21 mouse cellular contexts compared by ENCODE assay signal in genomic region chr1:180168294-180168693, GRCm38 (mm10). TPM values are rescaled to one million over a fixed set of nuclear protein-coding genes. Genes with fewer than 3 reads are reported as not detected.
DNase-seq lines count a peak whose midpoint lies in the region; ATAC-seq lines count a peak whose summit lies in the region.
"Had no signal": no experiment of that assay in that cellular context is flagged by ENCODE, and none has a peak within 500 bp of the region (broad histone marks: within the 10 kb centered on the region; RNA-seq: fewer than 3 reads in every experiment).

No protein-coding gene starts in this region.

- 0 out of 2 replicates have a peak, but pooled peaks cover 4% of the 10 kb centered on the region for H3K36me3 ChIP-seq in heart, embryonic 11.5 days (ENCODE audit: control insufficient read depth, insufficient read depth, low read length)
- 0 out of 2 replicates have a peak, but pooled peaks cover 7% of the 10 kb centered on the region for H3K36me3 ChIP-seq in forebrain, embryonic 15.5 days

- DNase-seq in adrenal gland, adult 8-10 months: peak; percentile 8
- no peak for DNase-seq in adrenal gland, postnatal 36 days
- DNase-seq in heart, adult 11 months: peak; percentile 94
- DNase-seq in testis, postnatal 10 days (ENCODE audit: low spot score): peak; percentile 45
- no peak for DNase-seq in testis, postnatal 14 days (ENCODE audit: low spot score)
- no peak for DNase-seq in c-Kit-positive CD71-positive TER-119-positive erythroid progenitor cells, embryonic 14.5 days (ENCODE audit: low spot score)
- DNase-seq: kidney, postnatal 36 days; lung, adult 2 months; midbrain, embryonic 14.5 days; thymus, adult 18-20 months; thymus, postnatal 4 days had no signal

- 88% methylated on average over 6 of the region's 6 CpGs for WGBS in heart, embryonic 11.5 days (ENCODE audit: insufficient replicate concordance)
- 93% methylated on average over 6 of the region's 6 CpGs for WGBS in forebrain, embryonic 15.5 days

- no peaks in the 10 kb centered on the region for H3K4me1 ChIP-seq in heart, embryonic 11.5 days (ENCODE audit: control insufficient read depth, insufficient read depth, low read length)
- H3K4me1 ChIP-seq in forebrain, embryonic 15.5 days: no peaks in the 10 kb centered on the region
- H3K4me1 ChIP-seq: embryonic facial prominence, embryonic 12.5 days; forebrain, embryonic 13.5 days; neural tube, embryonic 13.5 days had no signal

- no peaks in the 10 kb centered on the region for H3K27me3 ChIP-seq in heart, embryonic 11.5 days (ENCODE audit: control insufficient read depth, insufficient read depth, low read length)
- no peaks in the 10 kb centered on the region for H3K27me3 ChIP-seq in forebrain, embryonic 15.5 days
- H3K27me3 ChIP-seq: embryonic facial prominence, embryonic 12.5 days; forebrain, embryonic 13.5 days; neural tube, embryonic 13.5 days; Patski had no signal

- no peak overlapping the region for H3K27ac ChIP-seq in heart, embryonic 11.5 days (ENCODE audit: low read depth, low read length)
- H3K27ac ChIP-seq in forebrain, embryonic 15.5 days (replicated peaks): no peak overlapping the region
- H3K27ac ChIP-seq: embryonic facial prominence, embryonic 12.5 days; forebrain, embryonic 13.5 days; limb, embryonic 10.5 days; neural tube, embryonic 13.5 days had no signal

- H3K9me3 ChIP-seq in heart, embryonic 11.5 days (replicated peaks; ENCODE audit: control insufficient read depth, low read length): no peaks in the 10 kb centered on the region
- no peaks in the 10 kb centered on the region for H3K9me3 ChIP-seq in forebrain, embryonic 15.5 days
- H3K9me3 ChIP-seq: embryonic facial prominence, embryonic 12.5 days; forebrain, embryonic 13.5 days; limb, embryonic 10.5 days; neural tube, embryonic 13.5 days had no signal

- H3K9ac ChIP-seq in heart, embryonic 11.5 days (ENCODE audit: low read depth, low read length): no peak overlapping the region
- H3K9ac ChIP-seq in forebrain, embryonic 15.5 days (replicated peaks): no peak overlapping the region
- H3K9ac ChIP-seq: embryonic facial prominence, embryonic 12.5 days; forebrain, embryonic 13.5 days; neural tube, embryonic 13.5 days had no signal

- H3K4me2 ChIP-seq in heart, embryonic 11.5 days: no peak overlapping the region
- no peak overlapping the region for H3K4me2 ChIP-seq in forebrain, embryonic 15.5 days (replicated peaks)
- H3K4me2 ChIP-seq: embryonic facial prominence, embryonic 12.5 days; forebrain, embryonic 13.5 days; neural tube, embryonic 13.5 days had no signal

- H3K4me3 ChIP-seq in heart, embryonic 11.5 days (ENCODE audit: low read depth, low read length): no peak overlapping the region
- no peak overlapping the region for H3K4me3 ChIP-seq in forebrain, embryonic 15.5 days
- H3K4me3 ChIP-seq: embryonic facial prominence, embryonic 12.5 days; erythroblast, embryonic 14.5 days; forebrain, embryonic 13.5 days; limb, embryonic 10.5 days; megakaryocyte, embryonic 14.5 days; neural tube, embryonic 13.5 days had no signal

- ATAC-seq in heart, embryonic 11.5 days (replicated peaks; ENCODE audit: insufficient number of reproducible peaks, low FRiP score, low TSS enrichment): no peak
- ATAC-seq in forebrain, embryonic 15.5 days (replicated peaks): no peak
- ATAC-seq: CD4-positive, CD25-positive, alpha-beta regulatory T cell, adult 4 months; forebrain, embryonic 13.5 days; Patski had no signal

RNA-seq across cellular contexts. Expression of gene Coq8a, which starts 31.1 kb away (rescaled TPM):
- total RNA-seq in adrenal gland, adult 8-10 months (2022): 100 to 1,000 TPM in 3 of 4 experiments, 10 to 100 TPM in 1; 85.1 to 269 (median 187) TPM
- total RNA-seq in adrenal gland, postnatal 36 days (2021): 100 to 1,000 TPM; 284 to 434 TPM
- 8.6 and 10.8 TPM in 2 replicates for polyA plus RNA-seq in heart, embryonic 11.5 days (2014; fragmentation: Nextera tagmentation; extraction: Ambion mirVana)
- 4.5 and 4.6 TPM in 2 replicates for polyA plus RNA-seq in forebrain, embryonic 15.5 days (2015; fragmentation: Nextera tagmentation; extraction: Ambion mirVana)

Comparison
In these comparisons a context has a peak if more than half of its experiments do, and no peak if none do; other contexts are left out.
1. DNase-seq: peak in adrenal gland, adult 8-10 months (single experiment), heart, adult 11 months (single experiment) and testis, postnatal 10 days (single experiment); none in adrenal gland, postnatal 36 days (0 of 2), testis, postnatal 14 days (single experiment) and c-Kit-positive CD71-positive TER-119-positive erythroid progenitor cells, embryonic 14.5 days (single experiment).